ENCODE assay signal across 18 mouse cellular contexts in the genomic region with DNA sequence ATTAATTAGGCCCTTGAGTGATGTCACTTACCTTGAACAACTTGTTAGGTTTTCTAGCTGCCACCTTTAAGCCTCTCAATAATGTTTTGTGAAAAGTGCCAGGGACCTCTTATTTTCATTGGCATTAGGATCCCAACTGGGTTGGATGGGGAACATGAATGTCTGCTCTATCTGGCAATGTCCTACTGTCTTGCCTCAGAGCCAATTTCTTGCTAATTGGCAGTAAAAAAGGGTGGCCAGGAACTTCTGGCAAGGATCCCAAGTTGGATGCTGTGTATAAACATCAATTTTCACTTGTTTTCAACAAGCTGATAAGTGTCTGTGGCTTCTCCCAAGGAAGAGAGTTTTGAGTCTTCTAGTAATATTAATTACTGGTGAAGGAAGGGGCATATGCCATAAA.
DNase-seq lines count a peak whose midpoint lies in the region; ATAC-seq lines count a peak whose summit lies in the region.
"Had no signal": no experiment of that assay in that cellular context is flagged by ENCODE, and none has a peak within 500 bp of the region (broad histone marks: within the 10 kb centered on the region; RNA-seq: fewer than 3 reads in every experiment).

No protein-coding gene starts in this region.

- no peaks in the 10 kb centered on the region for H3K9me3 ChIP-seq in forebrain, embryonic 14.5 days (replicated peaks; ENCODE audit: control insufficient read depth, low read length)
- H3K9me3 ChIP-seq in forebrain, embryonic 13.5 days (replicated peaks): no peaks in the 10 kb centered on the region
- H3K9me3 ChIP-seq: embryonic facial prominence, embryonic 10.5 days; hindbrain, embryonic 13.5 days; intestine, embryonic 15.5 days had no signal

- H3K36me3 ChIP-seq in forebrain, embryonic 14.5 days (ENCODE audit: control insufficient read depth, insufficient read depth, low read length): no peaks in the 10 kb centered on the region
- H3K36me3 ChIP-seq in forebrain, embryonic 13.5 days (ENCODE audit: poor library complexity, severe bottlenecking): no peaks in the 10 kb centered on the region
- H3K36me3 ChIP-seq: embryonic facial prominence, embryonic 10.5 days; hindbrain, embryonic 13.5 days; intestine, embryonic 15.5 days had no signal

- H3K27me3 ChIP-seq in forebrain, embryonic 14.5 days (replicated peaks; ENCODE audit: control insufficient read depth, insufficient read depth, low read length): no peaks in the 10 kb centered on the region
- no peaks in the 10 kb centered on the region for H3K27me3 ChIP-seq in forebrain, embryonic 13.5 days
- H3K27me3 ChIP-seq: hindbrain, embryonic 13.5 days; intestine, embryonic 15.5 days had no signal

- H3K4me3 ChIP-seq in forebrain, embryonic 14.5 days (ENCODE audit: low read depth, low read length): no peak overlapping the region
- no peak overlapping the region for H3K4me3 ChIP-seq in forebrain, embryonic 13.5 days
- H3K4me3 ChIP-seq: embryonic facial prominence, embryonic 10.5 days; hindbrain, embryonic 13.5 days; intestine, embryonic 15.5 days had no signal

- no peak overlapping the region for H3K9ac ChIP-seq in forebrain, embryonic 14.5 days (ENCODE audit: low read length)
- H3K9ac ChIP-seq in forebrain, embryonic 13.5 days: no peak overlapping the region
- H3K9ac ChIP-seq: hindbrain, embryonic 13.5 days; intestine, embryonic 15.5 days had no signal

- no peak overlapping the region for H3K27ac ChIP-seq in forebrain, embryonic 14.5 days (ENCODE audit: low read depth, low read length)
- no peak overlapping the region for H3K27ac ChIP-seq in forebrain, embryonic 13.5 days
- H3K27ac ChIP-seq: embryonic facial prominence, embryonic 10.5 days; hindbrain, embryonic 13.5 days; intestine, embryonic 15.5 days had no signal

- 0 out of 2 replicates have a peak, but pooled peaks have one; percentile 38 for ATAC-seq in forebrain, embryonic 14.5 days
- ATAC-seq in forebrain, embryonic 13.5 days: no peak
- ATAC-seq: intestine, embryonic 15.5 days had no signal

- DNase-seq in forebrain, embryonic 14.5 days (ENCODE audit: low spot score): peak; percentile 54
- peak; percentile 7 to 13 for DNase-seq in layer of hippocampus, postnatal 10 days (ENCODE audit: low spot score in 2 of 2)
- DNase-seq in layer of hippocampus, postnatal 36 days: no peak
- peak; percentile 6 for DNase-seq in Muller cell, postnatal 12 days (ENCODE audit: inconsistent ontology term)
- DNase-seq in brain, adult 2 months (ENCODE audit: low read depth, low spot score): peak; percentile 1
- no peak for DNase-seq in thymus, postnatal 10 days (ENCODE audit: low spot score in 2 of 2)
- DNase-seq: adrenal gland, adult 8-10 months; cerebellum, adult 11 months; cerebellum, adult 9-10 months; gastrocnemius, postnatal 36 days; heart, adult 11 months; heart, postnatal 10 days; heart, postnatal 4 days; kidney, adult 18-20 months had no signal

- no peaks in the 10 kb centered on the region for H3K4me1 ChIP-seq in forebrain, embryonic 14.5 days (ENCODE audit: control insufficient read depth, insufficient read depth, low read length)
- H3K4me1 ChIP-seq in forebrain, embryonic 13.5 days: 0 out of 2 replicates have a peak, but pooled peaks cover 3% of the 10 kb centered on the region
- H3K4me1 ChIP-seq: embryonic facial prominence, embryonic 10.5 days; hindbrain, embryonic 13.5 days; intestine, embryonic 15.5 days had no signal

- H3K4me2 ChIP-seq in forebrain, embryonic 14.5 days (ENCODE audit: low read length): no peak overlapping the region
- H3K4me2 ChIP-seq in forebrain, embryonic 13.5 days: no peak overlapping the region
- H3K4me2 ChIP-seq: hindbrain, embryonic 13.5 days; intestine, embryonic 15.5 days had no signal

Comparison
In these comparisons a context has a peak if more than half of its experiments do, and no peak if none do; other contexts are left out.
1. DNase-seq: peak in forebrain, embryonic 14.5 days (single experiment), layer of hippocampus, postnatal 10 days (2 of 2), Muller cell, postnatal 12 days (single experiment) and brain, adult 2 months (single experiment); none in layer of hippocampus, postnatal 36 days (0 of 2) and thymus, postnatal 10 days (0 of 2).